Mouse (Mus musculus) CH12.LX (cell line): ENCODE results near the gene Isg15. TPM values are rescaled to one million over a fixed set of nuclear protein-coding genes. Genes with fewer than 3 reads are reported as not detected.

Source experiments
- DNase-seq: peaks from one replicate; pipeline ENCODE4 v3.0.0-alpha.2; 2013; ENCODE audit errors: extremely low read depth
- H3K27ac ChIP-seq: 2 replicates; pipeline ENCODE4 v1.5.1; 2012; ENCODE audit warnings: low read depth, mild to moderate bottlenecking, control low read depth, moderate library complexity; ENCODE audit not compliant: insufficient read depth
- H3K27me3 ChIP-seq: replicated peaks from 2 replicates; pipeline ENCODE3; 2012; ENCODE audit warnings: inconsistent platforms
- H3K36me3 ChIP-seq, 2 experiments: replicated peaks in 1 of 2; 2 replicates each; pipeline versions ENCODE3 to v1.6.1; 2012; ENCODE audit warnings: inconsistent platforms in 1 of 2, low read length in 1 of 2, mild to moderate bottlenecking in 1 of 2, mixed read lengths in 1 of 2, moderate library complexity in 1 of 2; ENCODE audit not compliant: control insufficient read depth in 1 of 2, insufficient read depth in 1 of 2
- H3K4me1 ChIP-seq, 2 experiments: 2 replicates each; pipeline ENCODE4 v1.6.1; 2012; ENCODE audit warnings: inconsistent platforms in 1 of 2, moderate library complexity in 1 of 2; ENCODE audit not compliant: insufficient read depth in 2 of 2, control insufficient read depth in 1 of 2
- H3K4me2 ChIP-seq: 2 replicates; pipeline ENCODE4 v1.6.1; 2012; ENCODE audit warnings: low read depth, mild to moderate bottlenecking, control low read depth; ENCODE audit not compliant: poor library complexity, insufficient read depth, severe bottlenecking
- H3K4me3 ChIP-seq, 3 experiments: fragments of 150-350 bp in 1 of 3; sonication (generic) in 1 of 3; replicated peaks in 1 of 3; 2 replicates each; pipeline versions ENCODE3 to v1.5.1; 2011 to 2012; ENCODE audit warnings: low read depth in 2 of 3, low read length in 2 of 3, mild to moderate bottlenecking in 2 of 3, moderate library complexity in 2 of 3, control low read depth in 1 of 3, improper control_type of control experiment in 1 of 3, inconsistent platforms in 1 of 3, mixed read lengths in 1 of 3; ENCODE audit not compliant: poor library complexity in 1 of 3
- H3K79me2 ChIP-seq: replicated peaks from 2 replicates; pipeline ENCODE4 v1.6.1; 2012; ENCODE audit warnings: mild to moderate bottlenecking, moderate library complexity; ENCODE audit not compliant: control insufficient read depth, poor library complexity, insufficient read depth, severe bottlenecking; ENCODE audit errors: extremely low read depth
- H3K9ac ChIP-seq: 2 replicates; pipeline ENCODE4 v1.6.1; 2012; ENCODE audit warnings: low read depth, mild to moderate bottlenecking, control low read depth, moderate library complexity; ENCODE audit not compliant: insufficient read depth
- H3K9me3 ChIP-seq: replicated peaks from 2 replicates; pipeline ENCODE3; 2012; ENCODE audit warnings: low read length, inconsistent platforms, mixed read lengths
- CHD1 ChIP-seq: IDR thresholded peaks from 2 replicates; pipeline ENCODE4 v1.6.1; 2012; ENCODE audit warnings: low read depth, low read length, improper control_type of control experiment, inconsistent platforms
- CHD2 ChIP-seq: IDR thresholded peaks from 2 replicates; pipeline ENCODE4 v1.6.1; 2011; ENCODE audit warnings: low read length, improper control_type of control experiment
- EP300 ChIP-seq: IDR thresholded peaks from 2 replicates; pipeline ENCODE4 v1.6.1; 2011; ENCODE audit warnings: low read length, improper control_type of control experiment
- IRF4 ChIP-seq: IDR thresholded peaks from 2 replicates; pipeline ENCODE4 v1.6.1; 2014; ENCODE audit warnings: low read depth, mild to moderate bottlenecking, inconsistent platforms, low read length, improper control_type of control experiment
- MYC ChIP-seq: IDR thresholded peaks from 2 replicates; pipeline ENCODE4 v1.6.1; 2011; ENCODE audit warnings: low read depth, mild to moderate bottlenecking, improper control_type of control experiment, low read length
- PAX5 ChIP-seq: IDR thresholded peaks from 2 replicates; pipeline ENCODE4 v1.6.1; 2012; ENCODE audit warnings: low read length, inconsistent platforms, mixed read lengths
- TBP ChIP-seq: conservative IDR thresholded peaks from 2 replicates; pipeline ENCODE4 v1.6.1; 2011; ENCODE audit warnings: low read depth, low read length, improper control_type of control experiment
- UBTF ChIP-seq: IDR thresholded peaks from 2 replicates; pipeline ENCODE4 v1.6.1; 2012; ENCODE audit warnings: low read depth, mild to moderate bottlenecking, inconsistent platforms, low read length, improper control_type of control experiment, moderate library complexity
- dilution Hi-C: fragments of 300-500 bp; cut with MboI; formaldehyde crosslinking; loops from 2 replicates; pipeline ENCODE4 v1.14.3; 2020; ENCODE audit warnings: low sequenced_read_pairs; ENCODE audit not compliant: extremely low pct_unique_long_range_greater_than_20kb, extremely low pct_ligation_motif_present
- in situ Hi-C: fragments of 300-500 bp; cut with MboI; formaldehyde crosslinking; loops from 3 replicates; pipeline ENCODE4 v1.14.3; 2019; ENCODE audit warnings: low sequenced_read_pairs, low pct_ligation_motif_present, low pct_unique_long_range_greater_than_20kb, mixed read lengths
- polyA plus RNA-seq: library from polyadenylated mRNA; unstranded; fragments of >175 nt; gene quantifications from 2 replicates; pipeline ENCODE4 v1.2.1, GENCODE M21; 2012; ENCODE audit warnings: low read depth; ENCODE audit not compliant: insufficient read length
- total RNA-seq, 2 experiments: library from RNA; depleted of rRNA; stranded (reverse); fragments of 300-350 nt in 1 of 2; fragments of >200 nt in 1 of 2; gene quantifications; 2 replicates each; pipeline ENCODE4 v1.2.3; 2012 to 2014

Gene Isg15
- total and polyA plus RNA-seq, 3 experiments: 4.8 to 6.8 (median 6.0) TPM

- no peak overlapping the region for H3K4me3 ChIP-seq
- TF ChIP-seq CHD2: no peak
- TF ChIP-seq, all 38 proteins: peak for 0
- no peaks in the 10 kb centered on the region for H3K79me2 ChIP-seq
- H3K4me2 ChIP-seq: no peak overlapping the region
- no peak for DNase-seq
- H3K9ac ChIP-seq: no peak overlapping the region
- peaks cover 3 to 42% of the 10 kb centered on the region in 2 experiments; a peak in 2 of 4 replicates for H3K4me1 ChIP-seq
- no peaks in the 10 kb centered on the region for H3K27me3 ChIP-seq
- no peaks in the 10 kb centered on the region for H3K9me3 ChIP-seq
- peaks cover 0 to 2% of the 10 kb centered on the region in 2 experiments for H3K36me3 ChIP-seq
- no peak overlapping the region for H3K27ac ChIP-seq
- in situ Hi-C loops: no loop called here
- dilution Hi-C loops: no loop called here
These were observed 15.1 kb downstream of the Isg15 start for GRCm38 (mm10) chr4:156185456-156185949.

GRCm38 (mm10) chr4:156184291-156184954 is 16.2 kb downstream of the Isg15 start:
- TF ChIP-seq UBTF (no peak), PAX5 (no peak), IRF4 (no peak), EP300 (no peak), CHD1 (no peak), MYC (no peak), TBP (no peak), CHD2 (no peak)
- Histone ChIP-seq H3K27me3 (no peaks in the 10 kb centered on the region), H3K4me1 (peaks cover 3 to 42% of the 10 kb centered on the region in 2 experiments; a peak in 2 of 4 replicates), H3K9me3 (no peaks in the 10 kb centered on the region), H3K79me2 (no peaks in the 10 kb centered on the region), H3K4me2 (no peak overlapping the region), H3K27ac (no peak overlapping the region), H3K36me3 (peaks cover 0 to 2% of the 10 kb centered on the region in 2 experiments), H3K4me3 (no peak overlapping the region), H3K9ac (no peak overlapping the region)
- in situ Hi-C loops (no loop called here), dilution Hi-C loops (no loop called here)
- no peak for DNase-seq

DNA sequence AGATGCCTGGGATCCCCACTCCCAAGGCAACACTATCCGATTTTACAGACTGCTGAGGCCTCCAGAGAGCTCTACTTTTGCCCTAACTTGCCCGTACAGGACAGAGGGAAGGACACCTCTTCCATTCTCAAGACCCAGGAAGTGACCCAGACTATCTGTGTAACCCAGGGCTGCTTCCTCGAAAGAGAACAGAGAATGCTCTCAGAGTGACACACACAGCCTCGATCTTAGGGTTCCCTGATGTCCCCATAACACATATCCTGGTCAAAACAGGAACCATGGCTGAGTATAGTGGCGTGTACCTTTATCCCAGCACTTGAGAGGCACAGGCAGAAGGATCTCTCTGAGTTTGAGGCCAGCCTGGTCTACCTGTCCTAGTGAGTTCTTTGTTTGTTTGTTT is 16.9 kb downstream of the Isg15 start:
- dilution Hi-C loops (no loop called here), in situ Hi-C loops (no loop called here)
- H3K9ac ChIP-seq: no peak overlapping the region
- H3K4me1 ChIP-seq: peaks cover 0 to 36% of the 10 kb centered on the region in 2 experiments; a peak in 2 of 4 replicates
- H3K79me2 ChIP-seq: no peaks in the 10 kb centered on the region
- no peak overlapping the region for H3K4me3 ChIP-seq
- no peak overlapping the region for H3K4me2 ChIP-seq
- DNase-seq: no peak
- no peaks in the 10 kb centered on the region for H3K27me3 ChIP-seq
- no peak for TF ChIP-seq CHD1
- TF ChIP-seq PAX5: no peak
- H3K27ac ChIP-seq: no peak overlapping the region
- peaks cover 4 to 8% of the 10 kb centered on the region in 2 experiments for H3K36me3 ChIP-seq
- no peaks in the 10 kb centered on the region for H3K9me3 ChIP-seq
